Comparison of ENCODE assay signal across 9 mouse cellular contexts in genomic region chr19:43478891-43479290, GRCm38 (mm10). TPM values are rescaled to one million over a fixed set of nuclear protein-coding genes. Genes with fewer than 3 reads are reported as not detected.
DNase-seq lines count a peak whose midpoint lies in the region; ATAC-seq and TF ChIP-seq lines count a peak whose summit lies in the region.
"Had no signal": no experiment of that assay in that cellular context is flagged by ENCODE, and none has a peak within 500 bp of the region (broad histone marks: within the 10 kb centered on the region; RNA-seq: fewer than 3 reads in every experiment).

No protein-coding gene starts in this region.

- no peak overlapping the region for H3K4me3 ChIP-seq in heart, embryonic 11.5 days (ENCODE audit: low read depth, low read length)
- H3K4me3 ChIP-seq in ES-E14 (ENCODE audit: insufficient read depth in 1 of 2, low read depth in 1 of 2, low read length in 2 of 2, poor library complexity in 1 of 2, severe bottlenecking in 1 of 2): no peak overlapping the region

- ATAC-seq in heart, embryonic 11.5 days (replicated peaks; ENCODE audit: insufficient number of reproducible peaks, low FRiP score, low TSS enrichment): no peak
- ATAC-seq in megakaryocyte-erythroid progenitor cell, adult 5-6 weeks (replicated peaks; ENCODE audit: low FRiP score, low TSS enrichment, poor library complexity, severe bottlenecking): peak; percentile 74

- in situ Hi-C loops in ES-E14 (cut with MboI; ENCODE audit: low sequenced_read_pairs in 2 of 2, unreplicated experiment in 2 of 2): no loop called here

- peak; percentile 38 for DNase-seq in heart, adult 8-10 months (ENCODE audit: low spot score)
- peak; percentile 63 for DNase-seq in ES-E14 (ENCODE audit: low read depth, low spot score)
- peak; percentile 75 for DNase-seq in cerebellum, adult 11 months
- DNase-seq in forelimb bud, embryonic 11.5 days (ENCODE audit: low read depth, low spot score): peak; percentile 74
- DNase-seq in layer of hippocampus, adult 8-10 months (ENCODE audit: low spot score in 2 of 2): peak; percentile 59 to 78
- DNase-seq in testis, postnatal 14 days (ENCODE audit: low spot score): peak; percentile 43

- peaks cover 7% of the 10 kb centered on the region; the same call in 1 of the 2 replicates for H3K4me1 ChIP-seq in heart, embryonic 11.5 days (ENCODE audit: control insufficient read depth, insufficient read depth, low read length)
- no peaks in the 10 kb centered on the region for H3K4me1 ChIP-seq in ES-E14 (ENCODE audit: control insufficient read depth in 2 of 2, insufficient read depth in 2 of 2, low read length in 2 of 2, poor library complexity in 1 of 2)

- H3K27ac ChIP-seq in heart, embryonic 11.5 days (ENCODE audit: low read depth, low read length): no peak overlapping the region
- no peak overlapping the region for H3K27ac ChIP-seq in ES-E14 (ENCODE audit: insufficient read depth, low read depth, low read length, poor library complexity, severe bottlenecking)
- H3K27ac ChIP-seq: macrophage had no signal

- 25% methylated on average over 5 of the region's 5 CpGs for WGBS in heart, embryonic 11.5 days (ENCODE audit: insufficient replicate concordance)

- no peaks in the 10 kb centered on the region for H3K9me3 ChIP-seq in heart, embryonic 11.5 days (replicated peaks; ENCODE audit: control insufficient read depth, low read length)
- H3K9me3 ChIP-seq in ES-E14 (ENCODE audit: control insufficient read depth, insufficient read depth, low read depth, low read length): no peaks in the 10 kb centered on the region

- H3K4me2 ChIP-seq in heart, embryonic 11.5 days: no peak overlapping the region

- no peak overlapping the region for H3K9ac ChIP-seq in heart, embryonic 11.5 days (ENCODE audit: low read depth, low read length)
- no peak overlapping the region for H3K9ac ChIP-seq in ES-E14 (ENCODE audit: insufficient read depth, low read depth, low read length, poor library complexity, severe bottlenecking)

- no peaks in the 10 kb centered on the region for H3K27me3 ChIP-seq in heart, embryonic 11.5 days (ENCODE audit: control insufficient read depth, insufficient read depth, low read length)

- H3K36me3 ChIP-seq in heart, embryonic 11.5 days (ENCODE audit: control insufficient read depth, insufficient read depth, low read length): no peaks in the 10 kb centered on the region
- no peaks in the 10 kb centered on the region for H3K36me3 ChIP-seq in ES-E14 (ENCODE audit: control insufficient read depth, insufficient read depth, low read length, poor library complexity, severe bottlenecking)

TF ChIP-seq in ES-E14, 5 proteins besides CTCF, POLR2A, EP300 and RAD21:
- TF ChIP-seq HCFC1 (IDR thresholded peaks at IDR 0.05; ENCODE audit: borderline replicate concordance, insufficient read depth, low read length): no peak
- peak; percentile 55; the same call in 1 of the 2 replicates for TF ChIP-seq ZC3H11A (IDR thresholded peaks at IDR 0.05; ENCODE audit: borderline replicate concordance, low read depth, low read length)
- no peak for TF ChIP-seq ZNF384 (IDR thresholded peaks at IDR 0.05; ENCODE audit: low read depth, low read length)
- TF ChIP-seq CHD2 (IDR thresholded peaks at IDR 0.05; ENCODE audit: low read depth, low read length): no peak
- no peak for TF ChIP-seq MAFK (IDR thresholded peaks at IDR 0.05; ENCODE audit: insufficient read depth, low read depth, low read length)

RNA-seq across cellular contexts. Expression of gene Cnnm1, which starts 38.7 kb away (rescaled TPM):
- total RNA-seq in heart, adult 8-10 months (2022): under 1 TPM in 3 of 4 experiments, not detected in 1; 0.11 to 0.38 (median 0.22) TPM
- polyA plus RNA-seq in heart, embryonic 11.5 days (2014; fragmentation: Nextera tagmentation; extraction: Ambion mirVana): 0.11 and 0.20 TPM in 2 replicates
- 2.6 TPM in 2 replicates for total RNA-seq in ES-E14 (2012; rRNA removed)
- total RNA-seq in layer of hippocampus, adult 8-10 months (2022): 100 to 1,000 TPM in 3 of 4 experiments, 10 to 100 TPM in 1; 94.0 to 124 (median 105) TPM
- total RNA-seq in megakaryocyte-erythroid progenitor cell, adult 5-6 weeks (2014; fragmentation: Nextera tagmentation): 0.27 and 2.5 TPM in 2 replicates
- 0.33 TPM in 1 of 2 replicates, not detected in the other for total RNA-seq in megakaryocyte-erythroid progenitor cell, adult 5-6 weeks (2017)
- polyA plus RNA-seq: macrophage had no signal

RNA-seq across cellular contexts. Expression of gene Got1, which starts 45.5 kb away (rescaled TPM):
- 1,000 to 10,000 TPM in 3 of 4 experiments, 100 to 1,000 TPM in 1; 973 to 1,404 (median 1,052) TPM for total RNA-seq in heart, adult 8-10 months (2022)
- polyA plus RNA-seq in heart, embryonic 11.5 days (2014; fragmentation: Nextera tagmentation; extraction: Ambion mirVana): 134 and 158 TPM in 2 replicates
- total RNA-seq in ES-E14 (2012; rRNA removed): 77.3 and 81.8 TPM in 2 replicates
- 100 to 1,000 TPM; 346 to 399 (median 369) TPM for total RNA-seq in layer of hippocampus, adult 8-10 months (2022)
- 24.4 and 26.2 TPM in 2 replicates for total RNA-seq in megakaryocyte-erythroid progenitor cell, adult 5-6 weeks (2014; fragmentation: Nextera tagmentation)
- 15.8 and 18.5 TPM in 2 replicates for total RNA-seq in megakaryocyte-erythroid progenitor cell, adult 5-6 weeks (2017)

Comparison
In these comparisons a context has a peak if more than half of its experiments do, and no peak if none do; other contexts are left out.
1. RNA of gene Cnnm1, which starts 38.7 kb away (total RNA-seq): 94.0 to 124 TPM in layer of hippocampus, adult 8-10 months; 2.6 TPM in ES-E14, 0.27 to 2.5 TPM in megakaryocyte-erythroid progenitor cell, adult 5-6 weeks and 0.11 to 0.38 TPM in heart, adult 8-10 months; every median in the first group is over 10 times any median in the second.
2. Peak in every context shown above with its lines, with median percentiles within 50 percentile points of each other: DNase-seq.